Mouse (Mus musculus): ENCODE measurements around the gene 1700001K19Rik.
A peak's percentile ranks its signal among the peaks of the same experiment; 100 is the strongest.
"Not testable (repeated sequence)": the region's sequence is repeated elsewhere in the genome, so short reads cannot be mapped to it uniquely, and the experiment has no call there.

The 1700001K19Rik gene

GRCm38 (mm10) chr12:110682561-110683299, at the start of gene 1700001K19Rik:
Gene 1700001K19Rik, minus strand, starts transcription at chr12:110682619.
- no peak for DNase-seq

DNA sequence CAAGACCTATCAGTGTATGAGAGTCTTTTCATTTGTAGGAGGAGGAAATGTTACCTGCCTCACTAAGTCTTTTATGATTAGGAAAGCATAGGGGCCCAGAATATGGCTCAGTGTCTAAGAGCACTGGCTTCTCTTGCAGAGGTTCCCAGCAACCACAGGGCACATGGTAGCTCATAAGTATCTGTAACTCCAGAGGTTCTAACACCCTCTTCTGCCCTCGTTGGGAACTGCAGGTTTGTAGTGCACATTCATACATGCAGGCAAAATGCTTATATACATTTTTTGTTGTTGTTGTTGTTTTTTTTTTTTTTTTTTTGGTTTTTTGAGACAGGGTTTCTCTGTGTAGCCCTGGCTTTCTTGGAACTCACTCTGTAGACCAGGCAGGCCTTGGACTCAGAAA, 44.0 kb upstream of the 1700001K19Rik start:
- no peak for DNase-seq

GRCm38 (mm10) chr12:110725489-110725888, 43.1 kb upstream of the 1700001K19Rik start:
- no peak for DNase-seq

- DNase-seq, result no peak
Observed at GRCm38 (mm10) chr12:110725051-110725450, 42.6 kb upstream of the 1700001K19Rik start.

DNA sequence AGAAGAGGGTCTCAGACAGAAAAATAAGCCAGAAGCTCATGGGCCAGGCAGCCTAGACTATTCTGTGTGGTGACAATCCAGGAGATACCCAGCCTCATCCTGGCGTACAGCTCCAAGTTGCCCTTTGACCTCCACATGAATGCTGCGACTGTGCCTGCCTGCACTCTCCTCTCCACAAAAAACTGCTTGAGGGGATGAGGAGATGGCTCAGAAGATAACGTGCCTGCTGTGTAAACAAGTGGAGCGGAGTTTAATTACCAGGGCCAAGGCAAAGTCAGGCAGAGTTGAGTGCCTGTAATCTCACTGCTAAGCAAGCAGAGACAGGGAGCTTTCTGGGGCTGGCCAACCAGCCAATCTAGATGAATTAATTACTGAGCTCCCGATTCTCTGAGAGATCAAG, 33.6 kb upstream of the 1700001K19Rik start:
- no peak for DNase-seq

- no peak for DNase-seq
Observed at GRCm38 (mm10) chr12:110714215-110714614, 31.8 kb upstream of the 1700001K19Rik start.

- no peak for DNase-seq
Observed at GRCm38 (mm10) chr12:110713784-110714183, 31.4 kb upstream of the 1700001K19Rik start.

DNA sequence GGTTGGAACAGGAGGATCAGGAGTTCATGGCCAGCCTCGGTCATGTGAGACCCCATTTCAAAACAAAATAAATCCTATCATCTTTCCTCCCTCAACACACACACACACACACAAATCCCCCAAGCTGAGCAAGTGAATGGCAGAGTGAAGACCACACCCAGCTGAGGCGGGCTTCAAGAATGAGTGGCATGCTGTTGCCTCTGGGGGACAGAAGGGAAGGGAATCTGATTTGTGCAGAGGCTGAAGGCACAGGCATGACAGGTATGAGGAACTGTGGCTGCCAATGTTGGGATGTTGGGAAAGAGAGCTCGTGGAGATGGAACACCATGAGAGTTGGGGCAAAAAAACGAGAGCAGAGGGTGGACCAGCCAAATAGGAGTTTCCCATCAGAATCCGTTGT, 28.9 kb upstream of the 1700001K19Rik start:
- DNase-seq, result no peak

GRCm38 (mm10) chr12:110707451-110707850, 25.0 kb upstream of the 1700001K19Rik start:
- DNase-seq, result no peak

DNA sequence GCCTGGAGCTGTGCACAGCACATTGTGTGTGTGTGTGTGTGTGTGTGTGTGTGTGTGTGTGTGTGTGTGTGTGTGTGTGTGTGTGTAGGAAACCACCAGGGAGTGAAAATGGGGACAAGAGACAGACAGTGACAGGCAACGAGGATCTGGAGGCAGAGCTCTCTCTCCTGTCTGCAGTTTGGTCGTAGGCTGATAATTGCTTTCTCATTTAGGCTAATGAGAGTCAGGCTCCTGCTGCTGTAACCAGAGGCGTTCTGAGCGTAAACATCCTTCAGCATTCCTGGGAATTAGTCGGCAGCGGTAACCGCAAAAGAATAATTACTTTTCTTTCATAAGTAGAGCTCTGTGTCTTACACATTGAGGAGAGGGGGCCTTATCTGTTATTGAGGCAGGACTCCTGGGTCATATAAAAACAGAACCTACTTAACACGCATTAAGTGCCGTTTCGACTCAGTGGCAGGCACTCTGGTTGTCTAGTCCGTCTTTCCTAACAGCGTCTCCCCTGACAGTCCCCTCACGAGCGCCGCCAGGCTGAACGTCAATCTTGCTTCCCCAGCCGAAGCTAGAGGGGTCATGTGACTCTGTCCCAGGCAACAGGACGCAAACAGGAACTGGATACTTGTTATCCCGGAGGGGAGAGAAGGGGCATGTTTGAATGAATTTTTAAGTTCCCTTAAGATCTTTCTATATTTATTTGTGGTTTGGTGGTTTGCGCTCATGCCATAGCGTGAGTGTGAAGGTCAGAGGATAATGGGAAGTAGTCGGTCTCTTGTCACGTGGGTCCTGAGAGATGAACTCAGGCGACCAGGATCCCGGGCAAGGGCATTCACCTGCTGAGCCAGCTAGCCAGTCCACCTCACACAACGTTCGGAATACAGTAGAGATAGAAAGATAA, 24.2 kb upstream of the 1700001K19Rik start:
- peak; percentile 61 for DNase-seq

- DNase-seq, result not testable (repeated sequence)
Observed at GRCm38 (mm10) chr12:110705419-110705818, 23.0 kb upstream of the 1700001K19Rik start.

- no peak for DNase-seq
Observed at GRCm38 (mm10) chr12:110703682-110704081, 21.3 kb upstream of the 1700001K19Rik start.

- peak; percentile 84 for DNase-seq
Observed at GRCm38 (mm10) chr12:110703008-110703471, 20.6 kb upstream of the 1700001K19Rik start.

DNA sequence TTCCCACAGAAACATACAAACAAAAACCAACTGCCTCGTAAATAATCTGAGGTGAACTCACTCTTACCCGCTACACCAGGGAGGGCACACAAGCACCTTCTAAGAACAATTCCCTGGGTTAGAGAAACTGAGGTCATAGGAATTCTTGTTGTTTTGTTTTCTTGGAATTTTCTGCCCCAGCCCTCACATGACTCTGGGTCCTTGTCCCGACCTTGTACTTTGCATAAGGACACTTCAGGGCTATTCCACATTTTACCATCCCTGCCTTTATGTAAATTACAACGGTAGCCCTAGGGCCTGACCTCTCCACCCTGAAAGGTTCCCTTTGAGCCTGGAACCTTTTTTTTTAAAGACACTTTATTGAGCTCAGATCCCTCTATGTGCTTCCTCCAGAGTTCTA, 20.1 kb upstream of the 1700001K19Rik start, which contains the start of gene Hsp90aa1:
Gene Hsp90aa1 (minus strand): TSS at position 173 of the 400 bp plus-strand sequence.
- no peak for DNase-seq

DNA sequence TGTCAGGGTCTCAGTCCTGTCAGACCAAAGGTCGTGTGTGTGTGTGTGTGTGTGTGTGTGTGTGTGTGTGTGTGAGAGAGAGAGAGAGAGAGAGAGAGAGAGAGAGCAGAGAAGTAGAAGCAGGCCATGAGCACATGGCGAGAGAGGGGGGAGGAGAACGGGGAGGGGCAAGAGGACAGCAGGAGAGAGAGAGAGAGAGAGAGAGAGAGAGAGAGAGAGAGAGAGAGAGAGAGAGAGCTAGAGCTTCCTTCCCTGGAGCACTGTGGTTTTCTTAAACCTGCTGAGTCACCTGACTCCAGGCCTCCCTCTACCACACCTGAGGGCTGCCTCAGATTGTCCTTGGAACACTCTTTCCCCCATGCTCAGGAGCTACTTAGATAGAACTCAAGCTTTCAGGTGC, 18.9 kb upstream of the 1700001K19Rik start:
- DNase-seq, result not testable (repeated sequence)

DNA sequence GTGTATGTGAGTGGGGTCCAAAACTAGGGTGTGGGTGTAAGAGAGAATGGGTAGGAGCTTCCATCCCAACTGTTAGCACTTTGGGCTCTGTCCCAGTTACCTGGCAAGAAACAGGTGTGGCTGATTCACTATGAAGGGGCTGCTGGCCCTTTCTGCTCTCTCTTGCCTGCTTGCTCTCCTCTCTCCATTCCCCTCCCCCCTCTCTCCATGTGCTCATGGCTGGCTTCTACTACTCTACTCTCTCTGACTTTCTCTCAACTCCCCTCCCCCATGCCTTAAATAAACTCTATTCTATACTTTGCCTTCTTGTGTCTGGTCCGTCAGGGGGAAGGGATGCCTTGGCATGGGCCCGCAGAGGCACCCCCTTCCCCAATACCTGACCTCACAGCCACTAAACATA, 18.3 kb upstream of the 1700001K19Rik start:
- DNase-seq, result no peak

DNA sequence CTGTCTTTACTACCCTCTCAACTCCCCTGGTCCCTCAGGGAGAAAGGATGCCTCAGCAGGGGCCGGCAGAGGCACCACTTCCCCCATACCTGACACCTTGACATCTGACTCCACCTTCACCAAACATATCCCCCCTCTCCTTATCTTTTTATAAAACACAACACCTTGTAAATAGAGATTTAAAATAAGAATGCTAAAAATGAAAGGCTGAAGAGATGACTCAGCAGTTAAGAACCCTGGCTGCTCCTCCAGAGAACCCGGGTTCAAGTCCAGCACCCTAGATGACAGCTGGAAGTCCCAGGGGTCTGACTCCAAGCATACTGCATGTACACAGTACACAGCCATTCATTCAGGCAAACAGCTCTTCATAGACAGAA, 16.7 kb upstream of the 1700001K19Rik start:
- DNase-seq, result no peak

GRCm38 (mm10) chr12:110698523-110699170, 16.2 kb upstream of the 1700001K19Rik start:
- DNase-seq, result no peak

DNA sequence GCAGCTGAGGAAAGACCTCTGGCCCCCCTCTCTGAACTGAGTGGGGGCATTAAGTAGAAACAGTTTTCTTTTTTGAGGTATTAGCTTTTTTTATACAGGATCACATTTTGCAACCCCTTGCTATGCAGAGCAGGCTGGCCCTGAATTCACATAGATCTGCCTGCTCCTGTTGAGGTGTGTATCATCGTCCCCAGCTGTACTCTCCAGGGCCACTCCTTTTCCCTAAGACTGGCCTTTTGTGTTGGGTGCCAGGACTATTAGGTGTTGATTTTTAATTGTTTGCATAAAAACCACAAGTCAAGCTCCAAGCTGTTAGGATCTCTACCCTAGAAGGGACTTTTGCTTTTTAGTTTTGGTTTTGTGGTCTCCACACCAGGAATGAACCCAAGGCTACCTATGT, 15.7 kb upstream of the 1700001K19Rik start:
- DNase-seq, result no peak

DNA sequence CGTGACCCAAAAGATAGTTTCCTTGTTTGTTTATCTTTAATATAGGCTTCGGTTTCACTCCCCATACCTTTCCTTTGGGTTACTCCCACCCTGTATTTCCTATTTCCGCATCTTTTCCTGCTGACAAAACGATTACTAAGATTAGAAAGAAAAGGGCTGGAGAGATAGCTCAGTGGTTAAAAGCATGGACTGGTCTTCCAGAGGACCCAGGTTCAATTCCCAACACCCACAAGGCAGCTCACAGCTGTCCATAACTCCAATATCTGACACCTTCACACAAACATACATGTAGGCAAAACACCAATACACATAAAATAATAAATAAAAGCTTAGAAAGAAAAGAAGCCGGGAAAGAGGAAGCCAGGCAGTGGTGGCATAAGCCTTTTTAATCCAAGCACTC, 15.0 kb upstream of the 1700001K19Rik start:
- no peak for DNase-seq

GRCm38 (mm10) chr12:110696975-110697400, 14.6 kb upstream of the 1700001K19Rik start:
- DNase-seq, result no peak

DNA sequence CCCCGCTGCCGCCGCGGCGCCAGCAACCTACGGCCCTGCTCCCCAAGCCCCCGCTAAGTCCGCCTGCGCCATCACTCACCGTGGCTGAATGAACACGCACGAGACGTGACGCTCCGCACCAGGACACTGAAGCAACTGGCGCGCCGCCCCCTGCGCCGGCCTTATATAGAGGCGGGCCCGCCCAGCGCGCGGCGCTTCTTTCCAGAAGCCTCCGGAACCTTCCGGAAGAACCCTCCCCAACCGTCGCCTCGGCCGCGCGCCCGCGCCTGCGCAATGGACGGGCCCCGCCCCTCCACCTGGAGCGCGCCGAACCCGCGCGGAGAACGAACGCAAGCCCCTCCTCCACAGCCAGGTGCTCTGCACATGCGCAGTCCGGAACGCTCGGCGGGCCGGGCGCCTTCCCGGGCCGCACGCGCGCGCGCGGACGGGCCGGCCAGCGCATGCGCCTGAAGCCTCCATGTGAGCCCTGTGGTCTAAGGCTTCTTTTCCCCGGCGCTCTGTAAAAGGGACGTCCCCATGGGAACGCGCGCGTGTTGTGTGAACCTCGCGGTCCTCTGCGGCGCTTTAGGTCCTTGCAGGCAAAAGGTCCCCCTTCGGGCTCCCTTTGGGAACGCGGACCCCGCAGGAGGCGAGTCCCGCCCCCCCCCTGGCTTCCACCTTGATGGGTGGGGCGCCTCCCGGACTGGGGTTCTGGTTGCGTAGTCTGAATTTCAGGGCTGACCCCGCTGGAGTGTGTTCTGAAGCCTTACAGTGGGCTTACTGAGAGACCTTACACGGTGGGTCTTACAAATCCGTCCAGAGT, 14.0 kb upstream of the 1700001K19Rik start:
- DNase-seq, result peak; percentile 99
